Mouse (Mus musculus) neural tube, embryonic 12.5 days (tissue): Measurements from ENCODE around the gene Llph. TPM values are rescaled to one million over a fixed set of nuclear protein-coding genes. Genes with fewer than 3 reads are reported as not detected.

ENCODE experiments used
- ATAC-seq: fragments of 200-750 bp; cut with Nextera tagmentation; 2 replicates; pipeline ENCODE4 v1.8.0; 2017; ENCODE audit warnings: low read depth, mild to moderate bottlenecking, moderate TSS enrichment, moderate library complexity; ENCODE audit not compliant: low FRiP score
- H3K27ac ChIP-seq: fragments of 300-500 bp; sonication (generic); 2 replicates; pipeline ENCODE4 v1.5.1; 2016
- H3K27me3 ChIP-seq: fragments of 300-500 bp; sonication (generic); replicated peaks from 2 replicates; pipeline ENCODE4 v1.6.1; 2016; ENCODE audit warnings: mild to moderate bottlenecking
- H3K36me3 ChIP-seq: fragments of 300-500 bp; sonication (generic); 2 replicates; pipeline ENCODE4 v1.6.1; 2016; ENCODE audit warnings: mild to moderate bottlenecking
- H3K4me1 ChIP-seq: fragments of 300-500 bp; sonication (generic); 2 replicates; pipeline ENCODE4 v1.6.1; 2016
- H3K4me2 ChIP-seq: fragments of 300-500 bp; sonication (generic); replicated peaks from 2 replicates; pipeline ENCODE4 v1.6.1; 2016; ENCODE audit warnings: mild to moderate bottlenecking
- H3K4me3 ChIP-seq: fragments of 300-500 bp; sonication (generic); 2 replicates; pipeline ENCODE4 v1.5.1; 2016
- H3K9ac ChIP-seq: fragments of 300-500 bp; sonication (generic); 2 replicates; pipeline ENCODE4 v1.6.1; 2016; ENCODE audit warnings: mild to moderate bottlenecking
- H3K9me3 ChIP-seq: fragments of 300-500 bp; sonication (generic); 2 replicates; pipeline ENCODE4 v1.6.1; 2016; ENCODE audit warnings: mild to moderate bottlenecking
- WGBS: fragments of 180-500 bp; shearing (Covaris S2); methylation state at CpG from one replicate; pipeline ENCODE4 v1.1.7; 2016; 5-methylcytosine and 5-hydroxymethylcytosine counted together
- polyA plus RNA-seq: library from polyadenylated mRNA; unstranded; fragments of >200 nt; fragmentation: Nextera tagmentation; extraction: Ambion mirVana; gene quantifications from 2 replicates; pipeline ENCODE4 v1.2.1, GENCODE M21; 2016

Llph gene
- polyA plus RNA-seq, 1 experiment from 2014 or later, result 51.9 TPM

GRCm38 (mm10) chr10:120231718-120232117 lies 4.8 kb downstream of the Llph start:
- no peak overlapping the region for H3K27ac ChIP-seq
- no peaks in the 10 kb centered on the region for H3K9me3 ChIP-seq
- no peaks in the 10 kb centered on the region for H3K27me3 ChIP-seq
- H3K9ac ChIP-seq, result no peak overlapping the region
- 29% methylated on average over 5 of the region's 5 CpGs for WGBS
- peaks cover 15% of the 10 kb centered on the region for H3K4me1 ChIP-seq
- H3K36me3 ChIP-seq, result peaks cover 26% of the 10 kb centered on the region
- H3K4me3 ChIP-seq, result no peak overlapping the region
- H3K4me2 ChIP-seq, result no peak overlapping the region
- ATAC-seq, result no peak

GRCm38 (mm10) chr10:120233655-120234367 lies 6.9 kb downstream of the Llph start:
- Histone ChIP-seq H3K27me3 (no peaks in the 10 kb centered on the region), H3K36me3 (peaks cover 20% of the 10 kb centered on the region), H3K4me1 (peaks cover 4% of the 10 kb centered on the region; the same call in 1 of the 2 replicates), H3K4me2 (no peak overlapping the region), H3K4me3 (no peak overlapping the region), H3K27ac (no peak overlapping the region), H3K9me3 (no peaks in the 10 kb centered on the region), H3K9ac (no peak overlapping the region)
- 32% methylated on average over 18 of the region's 18 CpGs for WGBS
- no peak for ATAC-seq

- no peak overlapping the region for H3K27ac ChIP-seq
- H3K9me3 ChIP-seq, result no peaks in the 10 kb centered on the region
- H3K9ac ChIP-seq, result no peak overlapping the region
- no peak overlapping the region for H3K4me2 ChIP-seq
- no peak for ATAC-seq
- H3K4me3 ChIP-seq, result no peak overlapping the region
- no peaks in the 10 kb centered on the region for H3K27me3 ChIP-seq
- 0 out of 2 replicates have a peak, but pooled peaks cover 2% of the 10 kb centered on the region for H3K4me1 ChIP-seq
- H3K36me3 ChIP-seq, result no peaks in the 10 kb centered on the region
- 55% methylated on average over 9 of the region's 9 CpGs for WGBS
These were observed 10.0 kb downstream of the Llph start for GRCm38 (mm10) chr10:120236855-120237254.

- H3K4me3 ChIP-seq, result no peak overlapping the region
- H3K9me3 ChIP-seq, result no peaks in the 10 kb centered on the region
- ATAC-seq, result no peak
- 89% methylated on average over 8 of the region's 8 CpGs for WGBS
- no peak overlapping the region for H3K9ac ChIP-seq
- H3K4me2 ChIP-seq, result no peak overlapping the region
- 0 out of 2 replicates have a peak, but pooled peaks cover 2% of the 10 kb centered on the region for H3K4me1 ChIP-seq
- no peaks in the 10 kb centered on the region for H3K36me3 ChIP-seq
- no peak overlapping the region for H3K27ac ChIP-seq
- H3K27me3 ChIP-seq, result no peaks in the 10 kb centered on the region
These were observed 11.4 kb downstream of the Llph start for GRCm38 (mm10) chr10:120238241-120238640.

- no peaks in the 10 kb centered on the region for H3K27me3 ChIP-seq
- 0 out of 2 replicates have a peak, but pooled peaks cover 2% of the 10 kb centered on the region for H3K4me1 ChIP-seq
- H3K4me3 ChIP-seq, result no peak overlapping the region
- 69% methylated on average over 6 of the region's 6 CpGs for WGBS
- no peak for ATAC-seq
- H3K9me3 ChIP-seq, result no peaks in the 10 kb centered on the region
- H3K9ac ChIP-seq, result no peak overlapping the region
- H3K4me2 ChIP-seq, result no peak overlapping the region
- H3K27ac ChIP-seq, result no peak overlapping the region
- H3K36me3 ChIP-seq, result no peaks in the 10 kb centered on the region
These were observed 12.6 kb downstream of the Llph start for GRCm38 (mm10) chr10:120239476-120239875.

- H3K4me2 ChIP-seq, result no peak overlapping the region
- WGBS, result 63% methylated on average over 6 of the region's 6 CpGs
- H3K9me3 ChIP-seq, result no peaks in the 10 kb centered on the region
- H3K4me3 ChIP-seq, result no peak overlapping the region
- no peak for ATAC-seq
- H3K36me3 ChIP-seq, result no peaks in the 10 kb centered on the region
- H3K27me3 ChIP-seq, result no peaks in the 10 kb centered on the region
- H3K4me1 ChIP-seq, result peaks cover 8% of the 10 kb centered on the region
- H3K27ac ChIP-seq, result no peak overlapping the region
- no peak overlapping the region for H3K9ac ChIP-seq
These were observed 15.6 kb downstream of the Llph start for GRCm38 (mm10) chr10:120242421-120242820.

- H3K4me1 ChIP-seq, result peaks cover 6% of the 10 kb centered on the region
- no peak for ATAC-seq
- H3K9me3 ChIP-seq, result no peaks in the 10 kb centered on the region
- no peak overlapping the region for H3K27ac ChIP-seq
- WGBS, result 93% methylated on average over 5 of the region's 5 CpGs
- H3K4me3 ChIP-seq, result no peak overlapping the region
- no peaks in the 10 kb centered on the region for H3K27me3 ChIP-seq
- H3K4me2 ChIP-seq, result no peak overlapping the region
- H3K9ac ChIP-seq, result no peak overlapping the region
- no peaks in the 10 kb centered on the region for H3K36me3 ChIP-seq
These were observed 18.8 kb downstream of the Llph start for GRCm38 (mm10) chr10:120245681-120246080.

GRCm38 (mm10) chr10:120246994-120247750 lies 20.3 kb downstream of the Llph start:
- Histone ChIP-seq H3K4me3 (no peak overlapping the region), H3K4me1 (peaks cover 6% of the 10 kb centered on the region), H3K9ac (no peak overlapping the region), H3K27ac (no peak overlapping the region), H3K9me3 (no peaks in the 10 kb centered on the region), H3K36me3 (no peaks in the 10 kb centered on the region), H3K4me2 (peak overlapping the region; percentile 26), H3K27me3 (no peaks in the 10 kb centered on the region)
- ATAC-seq, result no peak
- 24% methylated on average over 9 of the region's 9 CpGs for WGBS

- Histone ChIP-seq H3K9ac (no peak overlapping the region), H3K9me3 (no peaks in the 10 kb centered on the region), H3K36me3 (no peaks in the 10 kb centered on the region), H3K27me3 (no peaks in the 10 kb centered on the region), H3K27ac (no peak overlapping the region), H3K4me1 (peaks cover 11% of the 10 kb centered on the region), H3K4me3 (no peak overlapping the region), H3K4me2 (no peak overlapping the region)
- WGBS, result 62% methylated on average over 11 of the region's 11 CpGs
- no peak for ATAC-seq
These were observed 24.2 kb downstream of the Llph start for GRCm38 (mm10) chr10:120250911-120251683.

- H3K9me3 ChIP-seq, result no peaks in the 10 kb centered on the region
- no peak for ATAC-seq
- no peak overlapping the region for H3K27ac ChIP-seq
- no peak overlapping the region for H3K9ac ChIP-seq
- H3K36me3 ChIP-seq, result no peaks in the 10 kb centered on the region
- H3K4me3 ChIP-seq, result no peak overlapping the region
- H3K4me1 ChIP-seq, result peaks cover 11% of the 10 kb centered on the region
- 85% methylated on average over 4 of the region's 4 CpGs for WGBS
- H3K27me3 ChIP-seq, result no peaks in the 10 kb centered on the region
- H3K4me2 ChIP-seq, result no peak overlapping the region
These were observed 24.9 kb downstream of the Llph start for GRCm38 (mm10) chr10:120251791-120252190.

GRCm38 (mm10) chr10:120252800-120253199 lies 25.9 kb downstream of the Llph start:
- Histone ChIP-seq H3K27ac (no peak overlapping the region), H3K36me3 (no peaks in the 10 kb centered on the region), H3K4me2 (no peak overlapping the region), H3K4me1 (peaks cover 5% of the 10 kb centered on the region), H3K27me3 (no peaks in the 10 kb centered on the region), H3K9ac (no peak overlapping the region), H3K4me3 (no peak overlapping the region), H3K9me3 (no peaks in the 10 kb centered on the region)
- 38% methylated on average over 8 of the region's 8 CpGs for WGBS
- no peak for ATAC-seq

GRCm38 (mm10) chr10:120257231-120257630 lies 30.4 kb downstream of the Llph start:
- no peak overlapping the region for H3K4me3 ChIP-seq
- no peaks in the 10 kb centered on the region for H3K9me3 ChIP-seq
- no peak for ATAC-seq
- no peaks in the 10 kb centered on the region for H3K36me3 ChIP-seq
- H3K27ac ChIP-seq, result no peak overlapping the region
- no peak overlapping the region for H3K4me2 ChIP-seq
- H3K27me3 ChIP-seq, result no peaks in the 10 kb centered on the region
- no peak overlapping the region for H3K9ac ChIP-seq
- 38% methylated on average over 11 of the region's 11 CpGs for WGBS
- H3K4me1 ChIP-seq, result peaks cover 5% of the 10 kb centered on the region
